Mouse (Mus musculus) CD4-positive, CD25-positive, alpha-beta regulatory T cell, adult 4 months (primary cell): ENCODE results near the gene Ell. TPM values are rescaled to one million over a fixed set of nuclear protein-coding genes. Genes with fewer than 3 reads are reported as not detected.
A peak's percentile ranks its signal among the peaks of the same experiment; 100 is the strongest.

ENCODE experiments used
- ATAC-seq: one replicate; pipeline ENCODE4 v1.8.0; 2017
- polyA plus RNA-seq, 2 experiments: library from polyadenylated mRNA; unstranded; fragments of 100-300 nt; shearing (Covaris generic); gene quantifications; one replicate each; pipeline ENCODE4 v1.2.1; 2017

The Ell gene
- polyA plus RNA-seq, 2 experiments from 2014 or later: 41.4 to 50.4 TPM

DNA sequence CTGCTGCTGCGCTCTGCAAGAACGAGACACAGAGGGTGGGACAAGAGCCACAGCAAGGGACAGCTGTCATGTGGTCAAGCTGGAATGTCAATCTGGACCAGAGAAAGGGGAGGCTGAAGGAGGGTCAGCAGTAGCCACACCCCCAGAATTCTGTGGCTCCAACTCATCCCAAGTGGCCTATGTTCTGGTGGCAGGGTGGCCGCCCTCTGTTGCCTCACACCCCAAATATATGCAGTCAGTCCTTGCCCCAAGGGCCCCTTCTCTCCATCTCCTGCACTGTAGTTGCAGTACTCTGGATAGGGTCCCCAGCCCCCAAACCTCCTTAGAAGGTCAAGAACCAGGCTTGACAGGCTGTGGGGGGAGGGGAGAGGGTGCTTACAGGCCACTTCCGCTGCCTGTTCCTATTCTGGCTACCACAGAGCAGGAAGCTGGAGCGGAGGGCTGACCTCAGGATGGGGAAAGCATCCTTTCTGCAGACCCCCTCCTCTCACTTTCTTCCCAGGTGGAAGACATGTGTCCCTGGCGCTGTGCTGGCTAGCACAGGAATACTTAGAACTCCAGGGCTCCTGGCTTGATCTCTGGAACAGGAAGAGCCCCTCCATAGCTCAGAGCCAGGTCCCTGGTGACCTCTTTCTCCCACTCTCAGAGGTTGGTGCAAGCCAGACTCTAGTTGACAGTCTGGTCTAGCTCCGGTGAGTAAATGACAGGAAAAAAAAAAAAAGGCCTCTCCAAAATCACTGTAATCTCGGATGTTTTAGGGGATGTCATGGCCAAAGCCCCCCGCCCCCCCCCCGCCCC lies 61.4 kb downstream of the Ell start:
- no peak for ATAC-seq

DNA sequence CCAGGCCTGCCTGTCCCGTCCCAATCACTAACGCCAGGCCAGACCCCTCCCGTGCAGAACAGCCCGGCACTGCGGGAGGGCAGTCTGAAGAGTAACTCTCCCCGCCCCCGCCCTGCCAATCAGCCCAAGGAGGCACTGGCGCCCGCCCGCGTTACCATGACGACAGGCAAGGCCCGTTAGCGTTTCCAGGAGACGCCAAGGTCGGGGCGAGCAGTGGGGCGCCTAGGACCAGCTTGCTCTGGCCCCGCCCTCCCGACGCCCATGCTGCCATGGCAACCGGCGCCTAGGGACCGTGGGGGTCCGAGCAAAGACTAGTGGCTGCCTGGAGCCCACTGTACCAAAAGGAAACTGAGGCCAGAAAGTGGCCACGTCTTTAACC lies 62.0 kb downstream of the Ell start:
- peak; percentile 81 for ATAC-seq

DNA sequence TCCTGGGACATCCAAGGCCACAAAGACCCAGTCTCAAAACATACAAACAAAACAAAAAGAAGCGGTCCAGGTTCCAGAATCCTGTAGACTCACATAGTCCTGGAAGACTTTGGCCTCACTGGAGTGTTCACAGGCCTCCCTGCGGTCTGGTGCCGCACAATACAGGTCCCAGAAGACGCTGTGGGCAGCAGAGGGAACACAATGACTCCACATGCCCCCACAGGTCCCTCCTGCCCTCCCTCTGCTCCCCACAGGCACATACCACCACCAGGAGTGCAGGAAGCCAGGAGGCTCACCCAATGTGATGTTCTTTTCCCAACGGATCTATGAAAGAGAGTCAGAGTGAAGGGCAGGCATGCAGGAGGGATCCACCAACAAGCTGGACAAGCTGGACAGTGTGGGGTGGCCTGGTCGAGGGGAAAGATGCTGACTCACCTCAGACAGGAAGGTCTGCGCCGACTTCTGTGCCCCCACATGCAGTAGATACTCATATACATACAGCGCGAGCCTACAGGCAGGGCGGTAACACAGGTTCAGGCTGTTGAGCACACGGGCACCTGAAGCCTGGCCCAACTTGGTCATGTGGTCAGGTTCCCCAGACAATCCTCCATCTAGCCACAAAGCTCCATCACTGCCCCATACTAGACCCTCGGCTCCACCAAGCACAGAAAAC lies 63.0 kb downstream of the Ell start:
- no peak for ATAC-seq

DNA sequence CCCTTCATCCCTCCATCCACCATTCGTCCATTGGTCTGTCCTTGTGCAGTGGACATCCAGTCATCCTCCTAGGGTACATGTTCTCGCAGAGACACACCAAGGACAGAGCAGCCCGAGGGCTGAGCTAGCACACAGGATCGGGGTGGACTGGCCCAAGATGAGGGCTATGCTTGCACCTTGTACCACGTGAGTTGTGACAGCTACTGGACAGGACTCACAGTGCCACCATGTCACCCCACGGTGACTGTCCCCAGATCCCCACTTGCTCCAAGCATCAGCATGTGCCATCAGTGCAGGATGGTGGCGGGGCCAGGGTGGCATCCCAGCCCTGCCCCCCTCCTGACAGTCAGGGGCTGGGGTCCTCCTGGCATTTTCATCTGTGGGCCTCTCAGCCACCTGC lies 65.3 kb downstream of the Ell start:
- ATAC-seq: no peak

DNA sequence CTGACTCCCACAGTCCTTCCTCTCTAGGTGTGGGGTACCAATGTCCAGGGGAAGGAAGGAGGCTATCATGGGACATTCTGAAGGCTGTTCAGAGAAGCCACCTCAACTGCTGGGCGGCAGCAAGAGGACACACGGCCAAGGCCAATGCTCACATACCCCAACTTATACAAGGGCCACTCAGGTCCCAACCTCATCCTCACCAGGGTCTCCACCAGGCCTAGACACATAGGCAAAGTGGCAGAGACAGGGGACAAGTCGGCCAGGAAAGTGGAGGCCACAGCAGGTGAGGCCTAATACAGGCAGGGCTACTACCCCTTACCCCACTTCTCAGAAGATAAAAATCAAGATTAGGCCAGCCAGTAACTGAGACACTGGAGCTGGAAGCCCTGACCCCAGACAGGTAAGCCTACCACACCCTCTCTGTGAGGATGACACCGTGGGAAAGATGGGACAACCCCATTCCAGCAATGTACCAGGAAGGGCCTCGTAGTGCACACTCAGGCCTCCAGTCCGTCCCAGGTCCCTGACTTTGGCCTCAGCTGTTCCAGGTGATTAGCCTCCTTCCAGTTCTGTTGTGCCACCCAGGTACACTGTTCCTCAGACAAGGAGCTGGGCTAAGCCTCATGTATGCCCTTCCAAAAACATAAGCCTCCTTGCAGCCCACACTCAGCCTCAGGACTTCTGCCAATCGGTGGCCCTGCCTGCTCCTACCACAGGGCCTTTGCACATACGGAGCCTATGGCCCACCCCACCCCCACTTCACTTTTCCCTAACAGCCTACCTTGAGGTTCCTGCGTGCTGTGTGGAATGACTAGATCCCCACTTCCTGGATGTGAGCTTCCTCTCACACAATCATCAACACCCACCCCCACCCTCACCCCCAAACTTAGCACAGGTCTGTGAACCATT lies 66.9 kb downstream of the Ell start:
- no peak for ATAC-seq

DNA sequence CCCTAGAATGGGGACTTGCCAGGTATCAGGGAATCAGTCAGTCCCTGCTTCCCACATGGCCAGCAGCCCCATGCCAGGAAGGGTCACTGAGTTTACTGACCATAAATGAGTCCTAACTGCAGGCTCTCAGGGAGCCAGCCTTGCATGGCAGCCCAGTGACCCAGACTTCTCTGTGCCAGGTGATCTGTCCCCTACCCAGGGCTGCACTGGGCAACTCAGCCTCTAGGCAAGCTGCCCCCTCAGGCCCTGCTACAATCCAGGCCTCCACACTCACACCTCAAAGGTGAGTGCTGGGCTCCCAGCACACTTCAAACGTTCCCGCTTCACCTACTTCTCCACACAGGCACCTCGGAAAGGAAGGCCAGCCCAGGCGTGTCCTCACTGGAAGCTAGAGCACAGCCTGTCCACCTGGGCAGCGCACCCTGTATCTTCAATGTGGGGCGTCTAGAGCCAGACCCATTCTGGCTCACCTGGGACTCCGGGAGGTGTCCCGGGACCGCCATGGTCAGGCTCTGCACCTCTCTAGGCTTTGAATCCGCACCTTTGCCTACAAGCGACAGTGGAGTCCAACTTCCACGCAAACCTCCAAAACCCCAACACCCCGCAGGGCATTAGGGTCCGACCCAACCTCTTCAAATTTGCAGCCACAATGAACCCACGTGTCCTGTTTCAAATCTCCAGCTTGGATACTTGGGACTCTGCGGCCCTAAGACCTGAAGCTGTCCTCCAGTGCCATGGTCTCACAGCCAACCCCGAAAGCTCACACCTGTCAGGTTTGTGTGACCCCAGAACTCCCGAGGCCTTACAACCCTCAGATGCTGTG lies 67.7 kb downstream of the Ell start:
- ATAC-seq: no peak

DNA sequence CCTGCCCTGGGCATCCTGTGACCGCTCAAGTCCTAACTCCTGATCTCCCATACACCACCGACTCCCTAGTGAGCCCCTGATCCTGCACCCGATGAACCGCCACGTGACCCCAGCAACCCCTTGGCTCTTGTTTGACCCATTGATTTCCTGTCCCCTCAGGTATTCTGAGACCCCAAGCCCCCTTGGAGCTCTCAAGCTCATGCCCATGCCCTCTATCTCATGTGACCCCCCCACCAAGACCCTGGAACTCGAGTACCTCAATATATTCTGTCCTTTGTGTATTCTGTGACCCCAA lies 68.3 kb downstream of the Ell start:
- no peak for ATAC-seq

DNA sequence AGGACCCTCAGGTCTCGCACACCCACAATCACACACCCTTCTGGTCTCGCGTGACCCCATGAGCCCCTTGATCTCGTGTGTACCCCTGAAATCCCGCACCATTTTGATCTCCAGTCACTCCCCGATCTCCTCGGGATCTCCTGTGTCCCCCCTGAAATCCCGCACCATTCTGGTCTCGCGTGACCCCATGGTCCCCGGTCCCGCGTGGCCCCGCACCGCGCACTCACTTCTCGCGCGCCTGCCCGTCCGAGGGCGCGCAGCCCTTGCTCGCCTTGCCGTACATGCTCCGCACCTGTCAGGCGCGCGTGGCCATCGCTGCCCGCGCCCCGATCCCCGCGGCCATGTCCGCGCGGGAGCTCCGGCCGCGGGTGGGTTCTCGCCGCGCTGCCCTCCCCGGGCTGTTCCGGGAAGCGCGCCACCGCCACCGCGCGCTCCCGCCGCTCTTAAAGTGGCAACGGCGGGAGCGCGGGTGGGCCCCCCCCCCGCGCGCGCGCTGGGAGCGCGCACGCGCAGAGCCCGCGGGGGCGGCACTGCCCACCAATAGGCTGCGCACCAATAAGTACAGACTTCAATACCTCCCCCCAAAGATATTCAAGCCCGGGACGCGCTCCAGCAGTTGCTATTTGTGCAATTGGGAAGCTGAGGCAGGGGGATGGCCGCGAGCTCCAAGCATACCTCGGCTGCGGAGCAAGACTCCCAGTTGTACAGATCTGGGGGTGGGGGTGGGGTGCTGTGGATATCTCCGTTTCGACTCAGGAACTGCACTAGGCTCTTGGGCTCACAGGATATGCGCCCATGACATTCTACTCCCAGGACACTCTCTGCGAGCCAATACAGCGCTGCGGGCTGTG lies 68.9 kb downstream of the Ell start:
- peak; percentile 16 for ATAC-seq

DNA sequence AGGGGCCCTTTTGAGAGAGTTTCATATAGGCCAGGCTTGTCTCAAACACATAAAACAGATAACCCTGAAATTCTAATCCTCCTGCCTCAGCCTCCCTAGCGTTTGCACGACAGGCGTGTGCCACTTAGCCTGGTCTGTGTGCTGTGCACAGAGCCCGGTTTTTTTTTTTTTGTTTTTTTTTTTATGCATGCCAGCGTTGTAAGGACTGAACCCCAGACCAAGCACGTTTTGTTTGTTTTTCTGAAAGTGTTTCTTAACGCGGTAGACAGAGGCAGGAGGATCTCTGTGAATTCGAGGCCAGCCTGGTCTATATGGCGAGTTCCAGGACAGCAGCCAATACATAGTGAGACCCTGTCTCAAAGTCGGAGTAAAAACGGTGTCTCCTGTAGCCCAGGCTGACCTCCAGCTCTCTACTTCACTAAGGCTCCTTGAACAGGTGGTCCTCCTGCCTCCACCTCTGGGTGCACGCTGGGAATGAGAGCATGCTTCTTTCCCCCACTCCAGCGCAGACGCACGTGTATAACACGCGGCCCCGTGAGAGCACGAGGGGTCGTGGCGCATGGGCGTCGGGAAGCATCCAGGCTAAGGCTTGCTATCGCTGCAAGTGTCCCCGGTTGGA lies 69.6 kb downstream of the Ell start, which contains the start of gene Ssbp4:
Gene Ssbp4, minus strand, starts transcription at position 124 of the 619 bp plus-strand sequence.
- no peak for ATAC-seq

DNA sequence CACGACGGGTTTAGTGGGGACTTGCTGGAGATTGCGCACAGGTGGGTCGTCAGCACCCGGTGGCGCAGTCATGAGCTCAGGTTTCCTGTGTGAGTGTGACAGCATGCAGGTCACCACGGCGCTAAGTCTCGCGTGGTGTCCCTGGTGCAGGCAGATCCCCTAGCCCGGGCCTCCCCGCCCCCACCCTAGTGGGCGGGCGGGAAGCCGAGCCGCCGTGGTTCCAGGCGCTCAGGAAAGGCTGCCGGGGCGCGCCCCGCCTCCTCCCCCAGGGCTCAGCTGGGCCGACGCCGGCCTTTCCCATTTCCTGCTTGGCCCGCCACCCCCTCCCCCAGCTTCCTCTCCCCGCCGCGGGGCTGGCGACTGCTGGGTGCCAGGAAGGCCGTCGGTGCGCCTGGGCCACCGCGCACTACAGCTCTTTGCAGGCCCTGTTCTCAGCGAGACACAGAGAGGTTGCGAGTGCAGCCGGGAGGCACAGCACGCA lies 70.2 kb downstream of the Ell start:
- peak; percentile 60 for ATAC-seq

DNA sequence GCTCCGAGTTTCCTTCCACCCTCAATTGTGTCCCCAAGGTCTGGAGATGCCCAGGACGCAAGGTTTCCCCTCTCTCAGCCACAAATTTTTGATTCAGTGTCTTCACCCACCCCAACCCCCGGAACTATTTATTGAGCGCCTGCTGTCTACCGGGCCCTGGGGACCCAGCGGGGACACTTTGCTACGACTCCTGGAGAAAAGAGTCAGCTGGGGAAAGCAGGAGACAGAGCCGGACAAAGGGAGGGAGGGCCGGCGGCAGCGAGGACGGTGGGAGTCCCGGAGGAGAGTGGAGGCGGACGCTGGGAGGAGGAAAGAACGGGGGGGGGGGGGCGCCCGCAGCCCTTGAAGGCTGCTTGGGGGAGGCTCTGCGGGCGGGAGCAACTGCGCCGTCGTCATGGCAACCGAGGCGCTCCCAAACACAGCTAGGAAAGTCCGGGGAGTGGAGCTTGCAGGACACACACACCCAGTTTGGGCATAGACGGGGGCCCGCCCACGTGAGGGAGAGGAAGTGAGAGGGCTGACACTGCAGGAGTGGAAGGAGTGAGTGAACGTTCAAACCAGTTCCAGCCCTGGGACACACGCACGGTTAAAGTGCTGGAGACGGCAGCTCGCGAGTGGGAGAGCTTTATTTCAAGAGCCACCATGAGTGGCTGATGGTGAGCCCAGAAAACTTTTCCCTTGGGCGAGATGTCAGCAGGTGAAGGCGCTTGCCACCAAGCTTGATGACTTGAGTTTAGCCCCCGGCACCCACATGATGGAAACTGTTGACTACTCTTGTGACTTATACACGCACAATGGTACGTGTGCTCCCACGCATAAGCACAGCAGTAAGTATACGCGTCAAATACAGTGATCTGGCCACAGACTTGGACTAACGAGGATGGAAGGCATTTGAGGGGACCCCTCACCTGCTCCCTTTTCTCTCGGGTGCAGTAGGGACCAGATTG lies 70.9 kb downstream of the Ell start:
- ATAC-seq: peak; percentile 55

DNA sequence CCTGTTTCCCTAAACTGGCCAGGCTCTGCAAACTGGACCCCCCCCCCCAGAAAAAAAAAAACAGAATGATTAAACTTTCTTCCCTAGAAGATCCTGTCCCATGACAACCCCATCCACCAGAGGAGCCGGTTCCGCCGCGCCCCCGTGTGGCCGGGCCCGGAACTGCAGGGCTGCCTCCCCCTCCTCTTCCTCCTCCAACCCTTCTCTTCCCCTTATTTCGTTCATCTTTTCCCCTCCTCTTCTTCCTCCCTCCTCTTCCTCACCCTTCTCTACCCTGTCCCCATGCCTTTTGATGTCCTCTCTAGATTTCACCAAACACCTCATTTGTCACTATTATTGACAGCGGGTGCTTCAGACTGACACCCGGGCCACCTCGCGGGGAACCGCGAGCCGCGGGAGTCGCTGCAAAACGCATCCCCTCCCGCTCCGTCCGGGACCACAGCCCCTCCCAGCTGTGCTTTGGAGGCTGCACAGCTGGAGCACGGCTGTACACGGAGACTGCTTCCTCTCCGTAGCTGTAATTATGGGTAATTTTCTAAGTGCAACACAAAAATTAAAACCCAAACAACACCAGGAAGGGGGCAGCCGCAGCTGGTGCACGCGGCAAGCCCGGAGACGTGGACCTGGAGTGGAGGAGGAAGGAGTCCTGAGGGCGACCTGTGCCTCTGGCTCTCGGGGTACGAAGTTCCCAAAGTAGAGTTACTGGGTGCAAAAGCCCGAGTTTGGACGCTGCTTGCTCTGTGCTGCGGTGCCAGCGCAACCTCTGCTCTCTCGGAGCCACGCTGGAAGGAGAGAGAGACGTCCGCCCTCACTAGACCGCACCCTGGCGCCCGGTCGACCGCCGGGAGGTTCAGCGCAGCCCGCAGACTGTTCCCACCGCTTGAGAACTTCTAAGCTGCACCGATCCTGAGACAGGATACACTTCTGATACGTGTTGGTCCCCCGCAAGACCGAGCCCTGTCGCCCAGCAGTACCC lies 71.8 kb downstream of the Ell start:
- ATAC-seq: peak; percentile 12

DNA sequence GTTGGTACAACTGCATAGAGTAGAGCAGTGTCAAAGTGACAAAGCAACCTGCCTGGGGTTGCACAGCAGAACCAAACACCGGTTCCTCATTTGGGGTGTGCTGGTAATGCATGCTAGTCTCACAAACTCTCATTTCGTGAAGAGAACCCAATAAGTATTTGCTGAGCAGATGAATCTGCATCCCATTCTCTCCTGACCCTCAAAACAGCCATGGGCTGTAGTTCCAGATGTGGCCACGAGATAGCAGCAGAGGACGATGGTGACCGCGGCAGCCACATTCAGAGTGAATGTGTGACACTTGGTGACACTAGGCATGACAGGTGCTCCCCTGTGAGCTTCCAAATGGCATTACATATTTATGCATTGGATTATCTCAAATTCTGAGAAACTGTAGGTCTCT lies 72.6 kb downstream of the Ell start:
- peak; percentile 31 for ATAC-seq

DNA sequence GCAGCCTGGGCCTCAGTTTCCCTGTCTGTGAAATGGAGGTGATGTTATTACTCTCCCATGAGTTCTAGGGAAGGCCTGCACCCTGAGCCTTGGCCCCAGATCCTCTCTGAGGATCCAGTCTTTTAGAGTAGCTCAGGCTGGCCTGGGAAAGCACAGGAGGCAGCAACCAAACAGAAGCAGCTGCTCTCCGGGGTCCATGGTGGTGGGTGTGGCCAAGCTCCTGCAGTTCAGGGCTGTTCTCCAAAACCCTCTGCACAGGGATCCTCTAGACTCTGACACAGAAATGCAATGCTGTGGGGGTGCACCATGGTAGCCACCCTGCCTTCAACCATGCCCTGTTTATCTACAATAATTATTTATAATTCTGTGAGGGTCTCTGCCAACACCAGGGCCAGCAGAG lies 74.5 kb downstream of the Ell start:
- ATAC-seq: no peak

DNA sequence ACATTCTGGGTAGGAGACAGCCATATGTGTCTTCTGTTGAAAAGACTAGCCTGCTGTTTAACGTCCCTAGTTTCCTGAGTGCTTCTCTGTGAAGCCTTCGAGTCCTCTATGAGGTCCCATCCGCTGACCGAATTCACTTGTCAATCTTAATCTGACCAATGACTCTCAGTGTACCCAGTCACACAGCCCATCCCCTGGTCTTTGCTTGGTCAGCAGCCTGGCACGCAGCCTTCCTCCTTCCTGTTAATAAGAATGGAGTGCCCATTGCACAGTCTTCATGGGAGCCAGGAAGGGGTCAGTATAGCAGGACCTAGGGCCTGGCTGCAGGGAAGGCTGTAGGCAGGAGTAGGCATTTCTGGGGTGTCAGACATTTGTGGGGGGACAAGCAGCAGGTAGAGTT lies 75.2 kb downstream of the Ell start:
- ATAC-seq: no peak

DNA sequence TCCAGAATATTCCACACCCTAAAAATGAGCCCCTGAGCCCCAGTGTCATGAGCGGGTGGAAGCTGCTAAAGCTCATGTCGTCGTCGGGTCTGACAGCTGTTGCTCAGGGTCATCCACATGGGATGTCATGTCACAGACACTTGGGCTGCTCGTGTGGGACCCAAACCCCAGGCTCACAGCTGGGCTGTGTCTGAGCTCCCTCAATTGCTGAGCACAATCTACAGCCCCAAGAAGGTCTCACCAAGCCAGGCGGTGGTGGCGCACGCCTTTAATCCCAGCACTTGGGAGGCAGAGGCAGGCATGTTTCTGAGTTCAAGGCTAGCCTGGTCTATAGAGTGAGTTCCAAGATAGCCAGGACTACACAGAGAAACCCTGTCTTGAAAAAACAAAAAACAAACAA lies 76.0 kb downstream of the Ell start:
- no peak for ATAC-seq

DNA sequence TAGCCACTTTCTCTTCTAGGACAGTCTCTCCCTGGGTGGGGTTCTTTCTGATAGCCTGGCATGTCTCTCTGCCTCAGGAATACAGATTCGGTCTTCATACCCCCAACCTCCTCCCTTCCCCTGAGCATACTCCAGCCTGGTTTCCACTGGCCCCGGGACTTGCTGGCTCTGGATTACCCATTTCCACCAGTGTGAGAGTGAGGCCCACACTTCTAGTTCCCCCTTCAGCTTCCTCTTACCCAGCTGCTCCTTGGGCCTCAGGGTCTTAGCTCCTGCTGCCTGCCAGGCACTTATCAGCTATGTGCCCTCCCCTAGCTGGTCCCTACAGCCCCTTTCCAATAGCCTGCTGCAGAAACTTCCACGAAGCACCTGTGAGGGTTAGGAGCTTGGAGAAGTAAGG lies 76.6 kb downstream of the Ell start, which contains the start of gene Lrrc25:
Gene Lrrc25, plus strand, starts transcription at position 262 of the 400 bp plus-strand sequence.
- no peak for ATAC-seq

DNA sequence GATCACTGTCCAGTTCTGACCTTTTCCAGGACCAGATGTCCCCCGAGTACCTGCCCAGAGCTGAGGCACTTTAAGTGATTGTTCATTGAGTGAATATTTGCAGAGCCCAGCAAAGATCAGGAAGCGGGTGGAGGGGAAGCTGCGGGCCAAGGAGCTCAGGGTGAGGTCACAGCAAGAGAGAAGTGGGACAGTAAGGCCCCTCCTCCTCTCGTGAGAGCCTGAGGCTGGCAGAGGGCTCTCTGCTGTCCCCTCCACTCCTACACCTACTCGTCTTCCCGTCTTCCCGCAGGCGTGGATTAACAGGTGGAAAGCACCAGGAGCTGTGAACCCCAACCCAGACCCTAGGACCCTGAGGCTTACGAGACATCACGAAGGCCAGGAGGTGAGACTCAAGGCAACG lies 77.4 kb downstream of the Ell start:
- ATAC-seq: no peak
